Mouse (Mus musculus): ENCODE data around the gene Olfr976. TPM values are rescaled to one million over a fixed set of nuclear protein-coding genes. Genes with fewer than 3 reads are reported as not detected.

Olfr976 gene
- polyA plus RNA-seq, 1 experiment from 2014 or later: not detected

Other genes starting within 250 kb of the Olfr976 start
- not detected in 2 replicates for gene Olfr965, start 249.8 kb downstream of the Olfr976 start, polyA plus RNA-seq (2016; fragmentation: Nextera tagmentation; extraction: Ambion mirVana)
- gene Olfr150, start 230.2 kb downstream of the Olfr976 start, polyA plus RNA-seq (2016; fragmentation: Nextera tagmentation; extraction: Ambion mirVana): not detected in 2 replicates
- gene Olfr967, start 214.9 kb downstream of the Olfr976 start, polyA plus RNA-seq (2016; fragmentation: Nextera tagmentation; extraction: Ambion mirVana): not detected in 2 replicates
- gene Olfr968, start 177.9 kb downstream of the Olfr976 start, polyA plus RNA-seq (2016; fragmentation: Nextera tagmentation; extraction: Ambion mirVana): not detected in 2 replicates
- not detected in 2 replicates for gene Olfr969, start 170.2 kb downstream of the Olfr976 start, polyA plus RNA-seq (2016; fragmentation: Nextera tagmentation; extraction: Ambion mirVana)
- not detected in 2 replicates for gene Olfr970, start 152.3 kb downstream of the Olfr976 start, polyA plus RNA-seq (2016; fragmentation: Nextera tagmentation; extraction: Ambion mirVana)
- not detected in 2 replicates for gene Olfr971, start 124.3 kb downstream of the Olfr976 start, polyA plus RNA-seq (2016; fragmentation: Nextera tagmentation; extraction: Ambion mirVana)
- not detected in 2 replicates for gene Olfr972, start 94.7 kb downstream of the Olfr976 start, polyA plus RNA-seq (2016; fragmentation: Nextera tagmentation; extraction: Ambion mirVana)
- not detected in 2 replicates for gene Olfr229, start 53.8 kb downstream of the Olfr976 start, polyA plus RNA-seq (2016; fragmentation: Nextera tagmentation; extraction: Ambion mirVana)
- not detected in 2 replicates for gene Olfr974, start 23.6 kb downstream of the Olfr976 start, polyA plus RNA-seq (2016; fragmentation: Nextera tagmentation; extraction: Ambion mirVana)
- not detected in 2 replicates for gene Olfr975, start 9.1 kb downstream of the Olfr976 start, polyA plus RNA-seq (2016; fragmentation: Nextera tagmentation; extraction: Ambion mirVana)
- gene Olfr978, start 31.0 kb upstream of the Olfr976 start, polyA plus RNA-seq (2016; fragmentation: Nextera tagmentation; extraction: Ambion mirVana): not detected in 2 replicates
- not detected in 2 replicates for gene Olfr979, start 42.3 kb upstream of the Olfr976 start, polyA plus RNA-seq (2016; fragmentation: Nextera tagmentation; extraction: Ambion mirVana)
- not detected in 2 replicates for gene Olfr980, start 48.4 kb upstream of the Olfr976 start, polyA plus RNA-seq (2016; fragmentation: Nextera tagmentation; extraction: Ambion mirVana)
- not detected in 2 replicates for gene Olfr981, start 60.3 kb upstream of the Olfr976 start, polyA plus RNA-seq (2016; fragmentation: Nextera tagmentation; extraction: Ambion mirVana)
- gene Olfr982, start 112.7 kb upstream of the Olfr976 start, polyA plus RNA-seq (2016; fragmentation: Nextera tagmentation; extraction: Ambion mirVana): not detected in 2 replicates
- not detected in 2 replicates for gene Olfr983, start 132.5 kb upstream of the Olfr976 start, polyA plus RNA-seq (2016; fragmentation: Nextera tagmentation; extraction: Ambion mirVana)
- gene Olfr984, start 153.1 kb upstream of the Olfr976 start, polyA plus RNA-seq (2016; fragmentation: Nextera tagmentation; extraction: Ambion mirVana): not detected in 2 replicates
- not detected in 2 replicates for gene Olfr985, start 169.1 kb upstream of the Olfr976 start, polyA plus RNA-seq (2016; fragmentation: Nextera tagmentation; extraction: Ambion mirVana)
- not detected in 2 replicates for gene Tmem225, start 187.0 kb upstream of the Olfr976 start, polyA plus RNA-seq (2016; fragmentation: Nextera tagmentation; extraction: Ambion mirVana)
- gene Olfr986, start 219.8 kb upstream of the Olfr976 start, polyA plus RNA-seq (2016; fragmentation: Nextera tagmentation; extraction: Ambion mirVana): not detected in 2 replicates
- 4.6 and 5.9 TPM in 2 replicates for gene Zfp202, start 231.2 kb upstream of the Olfr976 start, polyA plus RNA-seq (2016; fragmentation: Nextera tagmentation; extraction: Ambion mirVana)

All from heart, embryonic 10.5 days (tissue).